Mouse (Mus musculus) CH12.LX (cell line): ENCODE results near the gene Klhl9. TPM values are rescaled to one million over a fixed set of nuclear protein-coding genes. Genes with fewer than 3 reads are reported as not detected.

Experiments
- DNase-seq: peaks from one replicate; pipeline ENCODE4 v3.0.0-alpha.2; 2013; ENCODE audit errors: extremely low read depth
- H3K27ac ChIP-seq: 2 replicates; pipeline ENCODE4 v1.5.1; 2012; ENCODE audit warnings: low read depth, mild to moderate bottlenecking, control low read depth, moderate library complexity; ENCODE audit not compliant: insufficient read depth
- H3K27me3 ChIP-seq: replicated peaks from 2 replicates; pipeline ENCODE3; 2012; ENCODE audit warnings: inconsistent platforms
- H3K36me3 ChIP-seq, 2 experiments: replicated peaks in 1 of 2; 2 replicates each; pipeline versions ENCODE3 to v1.6.1; 2012; ENCODE audit warnings: inconsistent platforms in 1 of 2, low read length in 1 of 2, mild to moderate bottlenecking in 1 of 2, mixed read lengths in 1 of 2, moderate library complexity in 1 of 2; ENCODE audit not compliant: control insufficient read depth in 1 of 2, insufficient read depth in 1 of 2
- H3K4me1 ChIP-seq, 2 experiments: 2 replicates each; pipeline ENCODE4 v1.6.1; 2012; ENCODE audit warnings: inconsistent platforms in 1 of 2, moderate library complexity in 1 of 2; ENCODE audit not compliant: insufficient read depth in 2 of 2, control insufficient read depth in 1 of 2
- H3K4me2 ChIP-seq: 2 replicates; pipeline ENCODE4 v1.6.1; 2012; ENCODE audit warnings: low read depth, mild to moderate bottlenecking, control low read depth; ENCODE audit not compliant: poor library complexity, insufficient read depth, severe bottlenecking
- H3K4me3 ChIP-seq, 3 experiments: fragments of 150-350 bp in 1 of 3; sonication (generic) in 1 of 3; replicated peaks in 1 of 3; 2 replicates each; pipeline versions ENCODE3 to v1.5.1; 2011 to 2012; ENCODE audit warnings: low read depth in 2 of 3, low read length in 2 of 3, mild to moderate bottlenecking in 2 of 3, moderate library complexity in 2 of 3, control low read depth in 1 of 3, improper control_type of control experiment in 1 of 3, inconsistent platforms in 1 of 3, mixed read lengths in 1 of 3; ENCODE audit not compliant: poor library complexity in 1 of 3
- H3K79me2 ChIP-seq: replicated peaks from 2 replicates; pipeline ENCODE4 v1.6.1; 2012; ENCODE audit warnings: mild to moderate bottlenecking, moderate library complexity; ENCODE audit not compliant: control insufficient read depth, poor library complexity, insufficient read depth, severe bottlenecking; ENCODE audit errors: extremely low read depth
- H3K9ac ChIP-seq: 2 replicates; pipeline ENCODE4 v1.6.1; 2012; ENCODE audit warnings: low read depth, mild to moderate bottlenecking, control low read depth, moderate library complexity; ENCODE audit not compliant: insufficient read depth
- H3K9me3 ChIP-seq: replicated peaks from 2 replicates; pipeline ENCODE3; 2012; ENCODE audit warnings: low read length, inconsistent platforms, mixed read lengths
- BHLHE40 ChIP-seq: IDR thresholded peaks from 2 replicates; pipeline ENCODE4 v1.6.1; 2011; ENCODE audit warnings: mild to moderate bottlenecking, low read depth, low read length, improper control_type of control experiment
- CHD1 ChIP-seq: IDR thresholded peaks from 2 replicates; pipeline ENCODE4 v1.6.1; 2012; ENCODE audit warnings: low read depth, low read length, improper control_type of control experiment, inconsistent platforms
- CHD2 ChIP-seq: IDR thresholded peaks from 2 replicates; pipeline ENCODE4 v1.6.1; 2011; ENCODE audit warnings: low read length, improper control_type of control experiment
- CTCF ChIP-seq, 2 experiments: IDR thresholded peaks in 1 of 2; conservative IDR thresholded peaks in 1 of 2; 2 replicates each; pipeline ENCODE4 v1.5.1; 2011 to 2012; ENCODE audit warnings: low read depth in 2 of 2, low read length in 2 of 2, improper control_type of control experiment in 1 of 2, inconsistent platforms in 1 of 2, mild to moderate bottlenecking in 1 of 2, moderate library complexity in 1 of 2
- ELF1 ChIP-seq: IDR thresholded peaks from 2 replicates; pipeline ENCODE4 v1.6.1; 2014; ENCODE audit warnings: low read depth, mild to moderate bottlenecking, inconsistent platforms, low read length, improper control_type of control experiment
- ETS1 ChIP-seq: conservative IDR thresholded peaks from 2 replicates; pipeline ENCODE4 v1.6.1; 2012; ENCODE audit warnings: low read depth, mild to moderate bottlenecking, inconsistent platforms, low read length, improper control_type of control experiment, moderate library complexity
- IRF4 ChIP-seq: IDR thresholded peaks from 2 replicates; pipeline ENCODE4 v1.6.1; 2014; ENCODE audit warnings: low read depth, mild to moderate bottlenecking, inconsistent platforms, low read length, improper control_type of control experiment
- JUND ChIP-seq: conservative IDR thresholded peaks from 2 replicates; pipeline ENCODE4 v1.6.1; 2011; ENCODE audit warnings: low read depth, low read length, improper control_type of control experiment
- KAT2A ChIP-seq: IDR thresholded peaks from 2 replicates; pipeline ENCODE4 v1.6.1; 2012; ENCODE audit warnings: low read length, improper control_type of control experiment, inconsistent platforms; ENCODE audit not compliant: insufficient replicate concordance
- MAFK ChIP-seq: IDR thresholded peaks from 2 replicates; pipeline ENCODE4 v1.6.1; 2011; ENCODE audit warnings: low read length, improper control_type of control experiment; ENCODE audit not compliant: insufficient replicate concordance
- MAZ ChIP-seq: IDR thresholded peaks from 2 replicates; pipeline ENCODE4 v1.6.1; 2012; ENCODE audit warnings: low read depth, mild to moderate bottlenecking, inconsistent platforms, low read length, improper control_type of control experiment, moderate library complexity
- MEF2A ChIP-seq: IDR thresholded peaks from 2 replicates; pipeline ENCODE4 v1.6.1; 2014; ENCODE audit warnings: low read depth, mild to moderate bottlenecking, inconsistent platforms, low read length, improper control_type of control experiment, borderline replicate concordance
- MYC ChIP-seq: IDR thresholded peaks from 2 replicates; pipeline ENCODE4 v1.6.1; 2011; ENCODE audit warnings: low read depth, mild to moderate bottlenecking, improper control_type of control experiment, low read length
- NELFE ChIP-seq: IDR thresholded peaks from 2 replicates; pipeline ENCODE4 v1.6.1; 2011; ENCODE audit warnings: low read depth, low read length, improper control_type of control experiment
- NRF1 ChIP-seq: IDR thresholded peaks from 2 replicates; pipeline ENCODE4 v1.6.1; 2014; ENCODE audit warnings: low read depth, mild to moderate bottlenecking, inconsistent platforms, low read length, improper control_type of control experiment, moderate library complexity
- PAX5 ChIP-seq: IDR thresholded peaks from 2 replicates; pipeline ENCODE4 v1.6.1; 2012; ENCODE audit warnings: low read length, inconsistent platforms, mixed read lengths
- POLR2A ChIP-seq: IDR thresholded peaks from 2 replicates; pipeline ENCODE4 v1.6.1; 2011; ENCODE audit warnings: low read depth, mild to moderate bottlenecking, improper control_type of control experiment, low read length
- POLR2AphosphoS2 ChIP-seq: IDR thresholded peaks from 2 replicates; pipeline ENCODE4 v1.6.1; 2011; ENCODE audit warnings: low read depth, low read length, improper control_type of control experiment
- RAD21 ChIP-seq: IDR thresholded peaks from 2 replicates; pipeline ENCODE4 v1.6.1; 2011; ENCODE audit warnings: low read depth, mild to moderate bottlenecking, low read length, improper control_type of control experiment, moderate library complexity
- RCOR1 ChIP-seq: conservative IDR thresholded peaks from 2 replicates; pipeline ENCODE4 v1.6.1; 2012; ENCODE audit warnings: low read depth, mild to moderate bottlenecking, inconsistent platforms, low read length, improper control_type of control experiment
- SIN3A ChIP-seq: IDR thresholded peaks from 2 replicates; pipeline ENCODE4 v1.6.1; 2012; ENCODE audit warnings: low read length, improper control_type of control experiment, inconsistent platforms
- SMC3 ChIP-seq: IDR thresholded peaks from 2 replicates; pipeline ENCODE4 v1.6.1; 2011; ENCODE audit warnings: low read depth, low read length, improper control_type of control experiment
- TBP ChIP-seq: conservative IDR thresholded peaks from 2 replicates; pipeline ENCODE4 v1.6.1; 2011; ENCODE audit warnings: low read depth, low read length, improper control_type of control experiment
- TCF12 ChIP-seq: IDR thresholded peaks from 2 replicates; pipeline ENCODE4 v1.6.1; 2014; ENCODE audit warnings: low read depth, mild to moderate bottlenecking, inconsistent platforms, low read length, improper control_type of control experiment
- USF1 ChIP-seq: IDR thresholded peaks from 2 replicates; pipeline ENCODE4 v1.6.1; 2014; ENCODE audit warnings: low read depth, mild to moderate bottlenecking, inconsistent platforms, low read length, improper control_type of control experiment
- USF2 ChIP-seq: conservative IDR thresholded peaks from 2 replicates; pipeline ENCODE4 v1.6.1; 2011; ENCODE audit warnings: low read depth, low read length, improper control_type of control experiment
- ZC3H11A ChIP-seq: IDR thresholded peaks from 2 replicates; pipeline ENCODE4 v1.6.1; 2012; ENCODE audit warnings: low read depth, mild to moderate bottlenecking, inconsistent platforms, low read length, improper control_type of control experiment
- ZKSCAN1 ChIP-seq: IDR thresholded peaks from 2 replicates; pipeline ENCODE4 v1.6.1; 2012; ENCODE audit warnings: low read depth, inconsistent platforms, low read length, improper control_type of control experiment, borderline replicate concordance
- ZNF384 ChIP-seq: IDR thresholded peaks from 2 replicates; pipeline ENCODE4 v1.6.1; 2012; ENCODE audit warnings: low read depth, low read length, improper control_type of control experiment, inconsistent platforms
- dilution Hi-C: fragments of 300-500 bp; cut with MboI; formaldehyde crosslinking; loops from 2 replicates; pipeline ENCODE4 v1.14.3; 2020; ENCODE audit warnings: low sequenced_read_pairs; ENCODE audit not compliant: extremely low pct_unique_long_range_greater_than_20kb, extremely low pct_ligation_motif_present
- in situ Hi-C: fragments of 300-500 bp; cut with MboI; formaldehyde crosslinking; loops from 3 replicates; pipeline ENCODE4 v1.14.3; 2019; ENCODE audit warnings: low sequenced_read_pairs, low pct_ligation_motif_present, low pct_unique_long_range_greater_than_20kb, mixed read lengths
- polyA plus RNA-seq: library from polyadenylated mRNA; unstranded; fragments of >175 nt; gene quantifications from 2 replicates; pipeline ENCODE4 v1.2.1, GENCODE M21; 2012; ENCODE audit warnings: low read depth; ENCODE audit not compliant: insufficient read length
- total RNA-seq, 2 experiments: library from RNA; depleted of rRNA; stranded (reverse); fragments of 300-350 nt in 1 of 2; fragments of >200 nt in 1 of 2; gene quantifications; 2 replicates each; pipeline ENCODE4 v1.2.3; 2012 to 2014

Gene Klhl9
- total and polyA plus RNA-seq, 3 experiments: 19.1 to 51.6 (median 40.0) TPM

GRCm38 (mm10) chr4:88744207-88744606 is 21.9 kb upstream of the Klhl9 start:
- no peaks in the 10 kb centered on the region for H3K79me2 ChIP-seq
- no peak overlapping the region for H3K9ac ChIP-seq
- H3K27ac ChIP-seq: no peak overlapping the region
- in situ Hi-C loops: no loop called here
- DNase-seq: no peak
- H3K27me3 ChIP-seq: peaks cover 67% of the 10 kb centered on the region
- no peaks in the 10 kb centered on the region for H3K9me3 ChIP-seq
- TF ChIP-seq TCF12 (no peak), MYC (no peak), KAT2A (no peak), NELFE (no peak), SMC3 (peak; percentile 53), MEF2A (no peak), RAD21 (peak; percentile 72), POLR2A (no peak), NRF1 (no peak), ZC3H11A (no peak), CHD1 (no peak), JUND (no peak), BHLHE40 (no peak), MAFK (no peak), RCOR1 (no peak), CHD2 (no peak), SIN3A (no peak), USF2 (no peak), ELF1 (no peak), CTCF (conservative IDR thresholded peaks at IDR 0.05 in 1 of 2, IDR thresholded peaks at IDR 0.05 in 1 of 2; ENCODE audit: low read depth in 2 of 2, low read length in 2 of 2) (peak in 1 of 2 experiments; percentile 74; a peak in 2 of 4 replicates)
- no peak overlapping the region for H3K4me2 ChIP-seq
- dilution Hi-C loops: no loop called here
- peaks cover 7% of the 10 kb centered on the region in 2 experiments for H3K4me1 ChIP-seq
- H3K4me3 ChIP-seq: no peak overlapping the region
- H3K36me3 ChIP-seq: no peaks in the 10 kb centered on the region

GRCm38 (mm10) chr4:88742771-88743371 is 20.6 kb upstream of the Klhl9 start:
- in situ Hi-C loops (no loop called here), dilution Hi-C loops (no loop called here)
- no peak overlapping the region for H3K27ac ChIP-seq
- peak overlapping the region; percentile 86; the same call in 1 of the 2 replicates for H3K4me2 ChIP-seq
- no peak for DNase-seq
- no peak for TF ChIP-seq NELFE
- 0 out of 2 replicates have a peak, but pooled peaks have one; percentile 28 for TF ChIP-seq ETS1
- TF ChIP-seq SMC3: peak; percentile 57
- peak; percentile 40 for TF ChIP-seq RAD21
- TF ChIP-seq RCOR1: no peak
- TF ChIP-seq TBP: no peak
- TF ChIP-seq ZC3H11A: no peak
- TF ChIP-seq IRF4: peak; percentile 52
- no peak for TF ChIP-seq PAX5
- TF ChIP-seq JUND: no peak
- no peak for TF ChIP-seq CHD1
- no peak for TF ChIP-seq ZKSCAN1
- no peak for TF ChIP-seq POLR2AphosphoS2
- TF ChIP-seq MAZ: 0 out of 2 replicates have a peak, but pooled peaks have one; percentile 23
- TF ChIP-seq TCF12: 0 out of 2 replicates have a peak, but pooled peaks have one; percentile 4
- TF ChIP-seq CTCF (conservative IDR thresholded peaks at IDR 0.05 in 1 of 2, IDR thresholded peaks at IDR 0.05 in 1 of 2; ENCODE audit: low read depth in 2 of 2, low read length in 2 of 2): peak in 1 of 2 experiments; percentile 72; a peak in 2 of 4 replicates
- TF ChIP-seq ZNF384: peak; percentile 87
- TF ChIP-seq CHD2: 0 out of 2 replicates have a peak, but pooled peaks have one; percentile 17
- TF ChIP-seq MEF2A: no peak
- TF ChIP-seq USF1: no peak
- H3K4me1 ChIP-seq: peaks cover 7% of the 10 kb centered on the region in 2 experiments
- no peaks in the 10 kb centered on the region for H3K79me2 ChIP-seq
- H3K36me3 ChIP-seq: no peaks in the 10 kb centered on the region
- H3K9me3 ChIP-seq: no peaks in the 10 kb centered on the region
- H3K9ac ChIP-seq: peak overlapping the region; percentile 39; the same call in 1 of the 2 replicates
- no peak overlapping the region for H3K4me3 ChIP-seq
- H3K27me3 ChIP-seq: peaks cover 58% of the 10 kb centered on the region
